In the genomic region with DNA sequence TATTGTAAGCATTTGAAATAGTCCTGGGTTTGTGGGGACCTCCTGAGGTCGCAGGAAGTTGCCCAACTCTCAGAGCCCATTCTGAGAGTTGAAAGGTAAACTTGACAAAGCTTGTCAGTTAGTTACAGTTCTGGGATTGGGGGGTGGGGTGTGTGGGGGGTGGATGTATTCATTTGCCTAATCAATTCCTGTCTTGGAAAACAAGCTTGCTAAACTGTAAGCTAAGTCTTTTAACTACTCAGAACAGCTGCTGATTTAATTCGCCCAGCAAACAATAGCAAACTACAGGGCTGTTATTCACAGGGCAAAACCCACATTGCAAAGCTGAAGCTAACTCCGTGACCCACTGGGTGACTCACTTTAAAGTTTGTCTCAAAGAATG, we compare ENCODE assay signal across 9 mouse cellular contexts.
DNase-seq lines count a peak whose midpoint lies in the region; ATAC-seq lines count a peak whose summit lies in the region.
"Had no signal": no experiment of that assay in that cellular context is flagged by ENCODE, and none has a peak within 500 bp of the region (broad histone marks: within the 10 kb centered on the region; RNA-seq: fewer than 3 reads in every experiment).

No protein-coding gene starts in this region.

- no peak for ATAC-seq in heart, embryonic 13.5 days (ENCODE audit: extremely low read depth, insufficient number of reproducible peaks, low FRiP score, low TSS enrichment)
- ATAC-seq in midbrain, embryonic 11.5 days (ENCODE audit: low FRiP score): peak; percentile 60
- no peak for ATAC-seq in midbrain, embryonic 14.5 days (ENCODE audit: low FRiP score, low TSS enrichment)
- peak; percentile 59 for ATAC-seq in granulocyte monocyte progenitor cell, adult 5-6 weeks (replicated peaks; ENCODE audit: poor library complexity, severe bottlenecking)
- no peak for ATAC-seq in stomach, embryonic 16.5 days (ENCODE audit: insufficient read depth, low FRiP score)
- no peak for ATAC-seq in erythroid progenitor cell, adult 5-6 weeks (replicated peaks; ENCODE audit: low FRiP score, poor library complexity, severe bottlenecking)

- peaks cover 41% of the 10 kb centered on the region for H3K4me1 ChIP-seq in heart, embryonic 13.5 days
- H3K4me1 ChIP-seq in midbrain, embryonic 11.5 days (ENCODE audit: control insufficient read depth, insufficient read depth, low read length): peaks cover 19% of the 10 kb centered on the region
- peaks cover 16% of the 10 kb centered on the region for H3K4me1 ChIP-seq in midbrain, embryonic 14.5 days (ENCODE audit: control insufficient read depth, insufficient read depth, low read length)
- H3K4me1 ChIP-seq in stomach, embryonic 16.5 days (ENCODE audit: control insufficient read depth, insufficient read depth, low read length): peaks cover 11% of the 10 kb centered on the region

- H3K27ac ChIP-seq in heart, embryonic 13.5 days (replicated peaks): peak overlapping the region; percentile 96
- no peak overlapping the region for H3K27ac ChIP-seq in midbrain, embryonic 11.5 days (ENCODE audit: low read depth, low read length)
- no peak overlapping the region for H3K27ac ChIP-seq in midbrain, embryonic 14.5 days (replicated peaks; ENCODE audit: low read depth, low read length)
- peak overlapping the region; percentile 18; the same call in 1 of the 2 replicates for H3K27ac ChIP-seq in stomach, embryonic 16.5 days (ENCODE audit: low read length)
- H3K27ac ChIP-seq: macrophage had no signal

- no peak for DNase-seq in heart, postnatal 14 days
- DNase-seq in midbrain, embryonic 11.5 days (ENCODE audit: low spot score, missing footprints): peak; percentile 87
- no peak for DNase-seq in midbrain, embryonic 14.5 days
- DNase-seq in adrenal gland, postnatal 25 days: no peak

- H3K27me3 ChIP-seq in heart, embryonic 13.5 days (replicated peaks): no peaks in the 10 kb centered on the region
- no peaks in the 10 kb centered on the region for H3K27me3 ChIP-seq in midbrain, embryonic 11.5 days (ENCODE audit: control insufficient read depth, insufficient read depth, low read length)
- H3K27me3 ChIP-seq in midbrain, embryonic 14.5 days (ENCODE audit: control insufficient read depth, insufficient read depth, low read length): no peaks in the 10 kb centered on the region
- no peaks in the 10 kb centered on the region for H3K27me3 ChIP-seq in stomach, embryonic 16.5 days (ENCODE audit: control insufficient read depth, insufficient read depth, low read length)

- 18% methylated on average over 3 of the region's 3 CpGs for WGBS in heart, embryonic 13.5 days
- 3% methylated on average over 3 of the region's 3 CpGs for WGBS in midbrain, embryonic 11.5 days
- WGBS in midbrain, embryonic 14.5 days: 2% methylated on average over 3 of the region's 3 CpGs
- WGBS in stomach, embryonic 16.5 days: 30% methylated on average over 3 of the region's 3 CpGs

- no peaks in the 10 kb centered on the region for H3K36me3 ChIP-seq in heart, embryonic 13.5 days
- no peaks in the 10 kb centered on the region for H3K36me3 ChIP-seq in midbrain, embryonic 11.5 days (ENCODE audit: control insufficient read depth, insufficient read depth, low read length)
- no peaks in the 10 kb centered on the region for H3K36me3 ChIP-seq in midbrain, embryonic 14.5 days (ENCODE audit: control insufficient read depth, insufficient read depth, low read length)
- no peaks in the 10 kb centered on the region for H3K36me3 ChIP-seq in stomach, embryonic 16.5 days (ENCODE audit: control insufficient read depth, insufficient read depth, low read length)

- H3K4me2 ChIP-seq in heart, embryonic 13.5 days: peak overlapping the region; percentile 68
- no peak overlapping the region for H3K4me2 ChIP-seq in midbrain, embryonic 11.5 days
- H3K4me2 ChIP-seq in midbrain, embryonic 14.5 days (ENCODE audit: low read length): no peak overlapping the region
- no peak overlapping the region for H3K4me2 ChIP-seq in stomach, embryonic 16.5 days (ENCODE audit: low read depth, low read length)

- peak overlapping the region; percentile 81 for H3K9ac ChIP-seq in heart, embryonic 13.5 days
- H3K9ac ChIP-seq in midbrain, embryonic 11.5 days (ENCODE audit: low read length): no peak overlapping the region
- H3K9ac ChIP-seq in midbrain, embryonic 14.5 days (replicated peaks; ENCODE audit: low read length): no peak overlapping the region
- H3K9ac ChIP-seq in stomach, embryonic 16.5 days (ENCODE audit: low read length): no peak overlapping the region

- H3K9me3 ChIP-seq in heart, embryonic 13.5 days: no peaks in the 10 kb centered on the region
- H3K9me3 ChIP-seq in midbrain, embryonic 11.5 days (ENCODE audit: control insufficient read depth, low read length): no peaks in the 10 kb centered on the region
- no peaks in the 10 kb centered on the region for H3K9me3 ChIP-seq in midbrain, embryonic 14.5 days (ENCODE audit: control insufficient read depth, low read length)
- no peaks in the 10 kb centered on the region for H3K9me3 ChIP-seq in stomach, embryonic 16.5 days (replicated peaks; ENCODE audit: control insufficient read depth, low read length)

- H3K4me3 ChIP-seq in heart, embryonic 13.5 days: peak overlapping the region; percentile 54
- no peak overlapping the region for H3K4me3 ChIP-seq in midbrain, embryonic 11.5 days (ENCODE audit: low read depth, low read length)
- H3K4me3 ChIP-seq in midbrain, embryonic 14.5 days (replicated peaks; ENCODE audit: low read depth, low read length): no peak overlapping the region
- H3K4me3 ChIP-seq in stomach, embryonic 16.5 days (replicated peaks; ENCODE audit: low read length): no peak overlapping the region

- intact Hi-C loops in heart, postnatal 14 days (cut with DNase I): no loop called here

Comparison
In these comparisons a context has a peak if more than half of its experiments do, and no peak if none do; other contexts are left out.
1. ATAC-seq: peak in midbrain, embryonic 11.5 days (single experiment) and granulocyte monocyte progenitor cell, adult 5-6 weeks (single experiment); none in heart, embryonic 13.5 days (single experiment), midbrain, embryonic 14.5 days (single experiment), stomach, embryonic 16.5 days (single experiment) and erythroid progenitor cell, adult 5-6 weeks (single experiment).
2. H3K27ac ChIP-seq: peak in heart, embryonic 13.5 days (single experiment) and stomach, embryonic 16.5 days (single experiment); none in midbrain, embryonic 11.5 days (single experiment) and midbrain, embryonic 14.5 days (single experiment).